Mouse (Mus musculus) adrenal gland, adult 18-20 months (tissue): ENCODE measurements around the gene Prrt3. TPM values are rescaled to one million over a fixed set of nuclear protein-coding genes. Genes with fewer than 3 reads are reported as not detected.

ENCODE experiments used
- DNase-seq, 2 experiments: peaks; one replicate each; pipeline ENCODE4 v3.0.0; 2021 to 2022; ENCODE audit warnings: low spot score in 2 of 2
- long read RNA-seq, 2 experiments: library from polyadenylated mRNA; stranded (forward); transcript quantifications; one replicate each; pipeline ENCODE4 v2.0.0; 2021
- total RNA-seq, 2 experiments: library from RNA; stranded (reverse); gene quantifications; 1 replicate in 1 of 2; 2 replicates in 1 of 2; pipeline ENCODE4 v1.2.3; 2021

The Prrt3 gene
- total RNA-seq, result under 1 TPM in 1 of 2 experiments, not detected in 1; 0.32 TPM
- long read RNA-seq, experiment 1, result 0 reads
- long read RNA-seq, experiment 2, result 0 reads

- no peak for DNase-seq
Observed at GRCm38 (mm10) chr6:113501388-113502084, at the start of gene Prrt3. TSS of gene Prrt3 (minus strand) at chr6:113501931.

- no peak for DNase-seq
Observed at GRCm38 (mm10) chr6:113543906-113544481, 42.3 kb upstream of the Prrt3 start.

DNA sequence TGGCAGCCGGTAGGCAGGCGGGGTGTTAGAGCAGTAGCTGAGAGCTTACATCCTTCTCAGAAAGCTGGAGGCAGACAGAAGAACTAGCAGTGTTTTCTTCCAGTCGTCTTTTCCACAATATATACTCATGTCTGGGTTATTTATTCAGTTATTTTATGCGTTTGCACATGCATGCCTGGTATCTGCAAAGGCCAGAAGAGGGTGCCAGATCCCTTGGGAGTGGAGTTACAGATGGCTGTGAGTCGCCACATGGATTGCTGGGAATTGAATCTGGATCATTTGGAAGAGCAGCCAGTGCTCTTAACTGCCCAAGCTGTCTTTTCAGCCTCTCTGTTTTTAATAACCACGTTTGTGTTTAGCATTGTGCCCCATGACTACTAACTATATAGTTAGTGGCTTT, 39.9 kb upstream of the Prrt3 start:
- DNase-seq, result no peak

GRCm38 (mm10) chr6:113534886-113535285, 33.2 kb upstream of the Prrt3 start:
- DNase-seq, result no peak

GRCm38 (mm10) chr6:113531840-113532404, 30.2 kb upstream of the Prrt3 start:
- DNase-seq, result no peak

- DNase-seq, result peak; percentile 97 to 98
Observed at GRCm38 (mm10) chr6:113530932-113531839, 29.5 kb upstream of the Prrt3 start, which contains the start of the genes Emc3 and Fancd2. TSS of gene Emc3 (minus strand) at chr6:113531652. TSS of gene Fancd2 (plus strand) at chr6:113531682.

DNA sequence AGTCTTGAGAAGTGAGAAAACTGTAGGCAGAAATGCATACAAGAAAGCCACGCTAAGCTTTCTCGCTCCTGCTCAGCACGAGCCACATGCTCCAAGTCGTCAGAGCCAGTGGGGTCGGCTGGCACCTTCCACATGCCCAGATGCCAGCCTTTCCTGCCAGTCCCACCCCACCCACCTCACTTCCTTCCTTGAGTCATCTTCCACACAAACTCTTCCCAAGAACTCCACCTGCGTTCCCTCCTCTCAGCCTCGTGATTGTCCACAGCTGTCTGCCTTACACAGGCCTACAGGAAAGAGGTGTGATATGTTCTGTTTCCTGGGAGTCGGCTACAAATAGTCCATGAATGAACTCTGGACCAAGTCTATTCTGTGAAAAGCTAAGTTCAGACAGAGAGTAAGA, 21.7 kb upstream of the Prrt3 start:
- DNase-seq, result no peak

DNA sequence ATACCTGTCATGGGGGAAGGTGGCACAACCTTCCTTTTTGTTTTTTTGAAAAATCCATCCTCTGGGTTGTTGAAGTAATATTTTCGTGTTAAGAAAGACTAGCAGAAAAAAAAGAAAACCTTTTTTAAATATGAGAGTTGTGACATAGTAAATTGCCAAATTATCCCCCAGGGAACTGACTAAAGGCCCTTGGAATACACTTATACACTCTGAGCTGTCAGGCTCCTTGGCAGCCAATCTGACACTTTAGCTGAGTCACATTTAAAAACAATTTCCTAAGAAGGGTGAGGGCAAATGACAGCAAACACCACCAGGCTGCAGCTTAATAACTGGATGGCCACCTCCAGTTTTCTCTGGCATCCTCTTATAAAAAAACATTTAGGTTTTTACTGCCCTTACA, 20.6 kb upstream of the Prrt3 start:
- DNase-seq, result no peak

GRCm38 (mm10) chr6:113517434-113518080, 15.8 kb upstream of the Prrt3 start:
- no peak for DNase-seq

- no peak for DNase-seq
Observed at GRCm38 (mm10) chr6:113514600-113514999, 12.9 kb upstream of the Prrt3 start.

- no peak for DNase-seq
Observed at GRCm38 (mm10) chr6:113513944-113514343, 12.2 kb upstream of the Prrt3 start.

DNA sequence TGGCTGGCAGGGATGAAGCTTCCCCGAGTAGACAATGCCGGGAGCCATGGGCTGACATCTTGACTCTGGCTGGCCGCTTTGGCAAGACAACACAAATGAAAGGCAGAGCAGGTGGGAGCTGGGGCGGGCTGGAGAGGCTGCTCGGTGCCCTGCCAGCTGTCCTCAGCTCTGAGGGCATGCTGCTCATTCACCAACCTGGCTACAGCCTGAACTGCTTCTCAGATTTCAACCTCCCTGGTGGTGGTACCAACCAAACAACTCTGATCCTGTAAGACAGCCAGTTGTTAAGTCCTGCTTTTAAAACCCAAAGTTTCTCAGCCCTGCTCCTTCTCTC, 7.2 kb upstream of the Prrt3 start:
- no peak for DNase-seq

- DNase-seq, result no peak
Observed at GRCm38 (mm10) chr6:113508272-113508946, 6.7 kb upstream of the Prrt3 start.

GRCm38 (mm10) chr6:113507130-113507529, 5.4 kb upstream of the Prrt3 start:
- no peak for DNase-seq

DNA sequence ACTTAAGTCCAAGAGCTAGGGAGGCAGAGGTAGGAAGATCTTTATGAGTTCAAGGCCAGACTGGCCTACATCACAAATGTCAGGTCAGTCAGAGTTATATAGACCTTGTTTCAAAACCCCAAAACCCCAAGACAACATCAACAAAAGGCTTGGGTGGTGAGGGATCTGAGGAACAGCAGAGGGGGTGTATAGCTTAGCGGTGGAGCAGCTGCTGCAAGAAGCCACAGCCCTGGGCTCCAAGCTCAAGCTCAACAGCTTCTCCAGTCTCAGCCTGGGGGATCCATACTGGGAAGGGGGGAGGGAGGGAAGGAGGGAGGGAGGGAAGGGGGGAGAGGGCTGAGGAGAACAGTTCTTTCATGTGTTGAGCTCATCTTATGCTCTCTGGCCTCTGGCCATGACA, 4.0 kb upstream of the Prrt3 start:
- no peak for DNase-seq

GRCm38 (mm10) chr6:113502801-113503200, 1.1 kb upstream of the Prrt3 start:
- no peak for DNase-seq

DNA sequence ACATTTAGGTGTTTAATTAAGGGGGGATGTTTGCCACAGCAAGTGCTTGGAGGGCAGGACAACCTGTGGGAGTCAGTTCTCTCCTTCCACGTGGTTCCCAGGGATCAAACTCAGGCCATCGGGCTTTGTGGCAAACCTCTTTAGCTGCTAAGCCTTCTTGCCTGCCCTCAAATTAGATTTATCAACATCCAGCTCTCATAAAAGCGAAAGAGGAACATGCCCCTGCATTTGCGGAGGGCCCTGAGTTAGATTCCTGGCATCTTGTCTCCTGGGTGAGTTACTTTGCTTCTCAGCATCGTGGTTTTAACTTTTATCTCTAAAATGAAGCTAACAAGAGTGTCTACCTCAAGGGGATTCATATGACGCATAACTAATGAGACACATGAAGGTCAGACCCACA, 2.4 kb downstream of the Prrt3 start:
- DNase-seq, result no peak

DNA sequence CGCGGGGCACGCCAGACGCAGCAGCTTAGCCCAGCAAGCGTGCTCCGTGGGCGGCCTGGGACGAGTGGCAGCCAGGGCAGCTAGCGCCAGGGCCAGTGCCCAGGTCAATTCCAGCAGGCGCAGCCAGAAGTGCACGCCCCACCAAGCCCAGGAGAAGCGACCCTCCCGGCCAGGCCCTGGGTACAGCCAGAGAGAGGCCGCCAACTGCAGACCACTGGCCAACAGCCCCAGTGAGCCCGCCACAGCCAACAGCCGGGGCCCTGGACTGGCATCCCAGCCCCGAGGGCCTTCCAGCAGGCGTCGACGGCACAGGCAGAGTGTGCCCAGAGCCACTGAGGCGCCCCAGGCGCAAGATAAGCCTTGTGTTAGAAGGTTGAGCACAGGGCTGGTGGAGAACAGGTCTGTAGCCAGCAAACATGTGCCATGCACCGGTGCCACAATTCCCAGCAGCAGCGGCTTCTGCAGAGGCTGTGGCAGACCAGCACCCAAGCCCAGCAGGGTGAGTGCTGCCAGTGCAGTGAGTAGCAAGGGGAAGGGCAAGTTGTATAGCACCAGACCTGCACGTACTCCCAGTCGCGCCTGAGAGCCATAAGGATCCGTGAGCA, 6.6 kb downstream of the Prrt3 start:
- no peak for DNase-seq

DNA sequence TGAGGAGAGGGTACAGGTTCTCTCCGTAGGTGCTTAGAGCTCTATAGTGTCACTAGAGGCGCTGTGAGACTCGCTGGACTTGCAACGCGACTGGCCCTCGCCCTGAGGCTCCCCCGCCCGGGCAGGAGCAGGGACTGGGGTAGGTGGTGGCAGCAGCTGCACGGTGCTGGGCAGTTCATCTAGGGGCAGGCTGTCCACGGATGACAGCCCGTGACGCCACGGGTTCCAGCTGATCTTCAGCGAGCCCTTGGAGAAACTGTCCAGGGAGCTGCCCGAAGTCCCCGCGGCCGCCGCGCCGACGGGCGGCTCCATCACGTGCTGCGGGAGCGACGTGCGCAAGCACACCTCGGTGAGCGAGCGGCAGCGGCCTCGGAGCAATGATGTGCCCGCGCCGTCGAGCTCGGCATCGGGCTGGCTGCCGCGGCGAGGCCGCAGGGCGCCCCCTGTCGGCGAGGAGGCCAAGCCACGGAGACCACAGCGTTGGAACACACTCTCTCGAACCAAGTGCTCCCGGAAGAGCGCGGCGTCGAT, 7.4 kb downstream of the Prrt3 start:
- peak; percentile 72 to 84 for DNase-seq
